Mouse (Mus musculus) c-Kit-positive CD71-negative TER-119-negative erythroid progenitor cells, embryonic 14.5 days (primary cell): ENCODE data around the gene Gckr.

ENCODE experiments used
- DNase-seq: peaks from one replicate; pipeline ENCODE4 v3.0.0-alpha.2; 2013; ENCODE audit warnings: low read depth

The Gckr gene

GRCm38 (mm10) chr5:31297047-31297757 is at the start of gene Gckr:
TSS of gene Gckr (plus strand) at chr5:31297443.
- no peak for DNase-seq

- DNase-seq = no peak
Observed at GRCm38 (mm10) chr5:31250716-31251115, 46.5 kb upstream of the Gckr start.

GRCm38 (mm10) chr5:31251541-31252101 is 45.6 kb upstream of the Gckr start, which contains the start of gene Krtcap3:
TSS of gene Krtcap3 (plus strand) at chr5:31251691.
- no peak for DNase-seq

- no peak for DNase-seq
Observed at GRCm38 (mm10) chr5:31252151-31252550, 45.1 kb upstream of the Gckr start.

- DNase-seq = no peak
Observed at GRCm38 (mm10) chr5:31252795-31253545, 44.3 kb upstream of the Gckr start.

- no peak for DNase-seq
Observed at GRCm38 (mm10) chr5:31253806-31254205, 43.4 kb upstream of the Gckr start.

GRCm38 (mm10) chr5:31254452-31254851 is 42.8 kb upstream of the Gckr start:
- no peak for DNase-seq

- no peak for DNase-seq
Observed at GRCm38 (mm10) chr5:31254901-31255300, 42.3 kb upstream of the Gckr start.

- no peak for DNase-seq
Observed at GRCm38 (mm10) chr5:31255381-31255780, 41.9 kb upstream of the Gckr start.

- no peak for DNase-seq
Observed at GRCm38 (mm10) chr5:31255971-31256370, 41.3 kb upstream of the Gckr start.

GRCm38 (mm10) chr5:31257616-31258015 is 39.6 kb upstream of the Gckr start:
- no peak for DNase-seq

- no peak for DNase-seq
Observed at GRCm38 (mm10) chr5:31266101-31266500, 31.1 kb upstream of the Gckr start.

GRCm38 (mm10) chr5:31267686-31268085 is 29.6 kb upstream of the Gckr start:
- DNase-seq = no peak

- no peak for DNase-seq
Observed at GRCm38 (mm10) chr5:31273018-31273417, 24.2 kb upstream of the Gckr start.

GRCm38 (mm10) chr5:31279245-31279988 is 17.8 kb upstream of the Gckr start:
- DNase-seq = no peak

GRCm38 (mm10) chr5:31288225-31288624 is 9.0 kb upstream of the Gckr start:
- no peak for DNase-seq

GRCm38 (mm10) chr5:31288655-31289054 is 8.6 kb upstream of the Gckr start:
- DNase-seq = no peak

- DNase-seq = no peak
Observed at GRCm38 (mm10) chr5:31289626-31290230, 7.5 kb upstream of the Gckr start.

- DNase-seq = peak; percentile 95
Observed at GRCm38 (mm10) chr5:31290521-31291360, 6.5 kb upstream of the Gckr start, which contains the start of gene Ift172. TSS of gene Ift172 (minus strand) at chr5:31291116.

- DNase-seq = no peak
Observed at GRCm38 (mm10) chr5:31291361-31291688, 5.9 kb upstream of the Gckr start.

GRCm38 (mm10) chr5:31294964-31295605 is 2.2 kb upstream of the Gckr start:
- DNase-seq = no peak
